Mouse (Mus musculus): ENCODE measurements around the gene Skap1.

- TF ChIP-seq POLR2A (IDR thresholded peaks at IDR 0.05; ENCODE audit: low read depth, low read length) (no peak), CTCF (conservative IDR thresholded peaks at IDR 0.05; ENCODE audit: insufficient read depth, insufficient read length, low read depth, low read length) (no peak)
These were observed 293.0 kb downstream of the Skap1 start for GRCm38 (mm10) chr11:96757421-96757820.
